Mouse (Mus musculus): Measurements from ENCODE around the gene Hs3st4.

- TF ChIP-seq POLR2A (IDR thresholded peaks at IDR 0.05; ENCODE audit: low read depth, low read length) = no peak
- TF ChIP-seq CTCF (IDR thresholded peaks at IDR 0.05; ENCODE audit: extremely low read depth, insufficient read length, insufficient replicate concordance, low read depth, low read length) = no peak
Observed at GRCm38 (mm10) chr7:123975441-123975840, 7.2 kb upstream of the Hs3st4 start.
